In genomic region chr13:37452022-37452941, GRCm38 (mm10) we compare ENCODE assay signal across 8 mouse cellular contexts.
A peak's percentile ranks its signal among the peaks of the same experiment; 100 is the strongest.
DNase-seq lines count a peak whose midpoint lies in the region; ATAC-seq lines count a peak whose summit lies in the region.

No protein-coding gene starts in this region.

- ATAC-seq in embryonic facial prominence, embryonic 14.5 days (ENCODE audit: low read depth), result peak; percentile 78
- peak; percentile 44 for ATAC-seq in heart, embryonic 13.5 days (ENCODE audit: extremely low read depth, insufficient number of reproducible peaks, low FRiP score, low TSS enrichment)
- peak; percentile 88 for ATAC-seq in kidney, embryonic 15.5 days (replicated peaks; ENCODE audit: low FRiP score)
- ATAC-seq in liver, embryonic 15.5 days (ENCODE audit: insufficient read depth), result peak; percentile 59; the same call in 1 of the 2 replicates
- peak; percentile 89 for ATAC-seq in stomach, embryonic 16.5 days (ENCODE audit: insufficient read depth, low FRiP score)

- H3K27me3 ChIP-seq in embryonic facial prominence, embryonic 14.5 days (replicated peaks; ENCODE audit: control insufficient read depth, insufficient read depth, low read length), result no peaks in the 10 kb centered on the region
- H3K27me3 ChIP-seq in heart, embryonic 13.5 days (replicated peaks), result no peaks in the 10 kb centered on the region
- H3K27me3 ChIP-seq in kidney, embryonic 15.5 days, result no peaks in the 10 kb centered on the region
- no peaks in the 10 kb centered on the region for H3K27me3 ChIP-seq in liver, embryonic 15.5 days
- H3K27me3 ChIP-seq in stomach, embryonic 16.5 days (ENCODE audit: control insufficient read depth, insufficient read depth, low read length), result no peaks in the 10 kb centered on the region

- no peaks in the 10 kb centered on the region for H3K9me3 ChIP-seq in embryonic facial prominence, embryonic 14.5 days (ENCODE audit: control insufficient read depth, low read length)
- no peaks in the 10 kb centered on the region for H3K9me3 ChIP-seq in heart, embryonic 13.5 days
- H3K9me3 ChIP-seq in kidney, embryonic 15.5 days (replicated peaks), result no peaks in the 10 kb centered on the region
- H3K9me3 ChIP-seq in liver, embryonic 15.5 days (replicated peaks), result no peaks in the 10 kb centered on the region
- H3K9me3 ChIP-seq in stomach, embryonic 16.5 days (replicated peaks; ENCODE audit: control insufficient read depth, low read length), result peaks cover 5% of the 10 kb centered on the region; the same call in 1 of the 2 replicates

- H3K36me3 ChIP-seq in embryonic facial prominence, embryonic 14.5 days (ENCODE audit: control insufficient read depth, insufficient read depth, low read length), result no peaks in the 10 kb centered on the region
- H3K36me3 ChIP-seq in heart, embryonic 13.5 days, result no peaks in the 10 kb centered on the region
- H3K36me3 ChIP-seq in kidney, embryonic 15.5 days, result no peaks in the 10 kb centered on the region
- no peaks in the 10 kb centered on the region for H3K36me3 ChIP-seq in liver, embryonic 15.5 days (replicated peaks)
- no peaks in the 10 kb centered on the region for H3K36me3 ChIP-seq in stomach, embryonic 16.5 days (ENCODE audit: control insufficient read depth, insufficient read depth, low read length)

- 0 out of 2 replicates have a peak overlapping the region, but pooled peaks have one; percentile 9 for H3K27ac ChIP-seq in embryonic facial prominence, embryonic 14.5 days (replicated peaks; ENCODE audit: low read depth, low read length)
- peak overlapping the region; percentile 77 for H3K27ac ChIP-seq in heart, embryonic 13.5 days (replicated peaks)
- peak overlapping the region; percentile 91 for H3K27ac ChIP-seq in kidney, embryonic 15.5 days
- H3K27ac ChIP-seq in liver, embryonic 15.5 days (replicated peaks), result peak overlapping the region; percentile 68
- peak overlapping the region; percentile 94 for H3K27ac ChIP-seq in stomach, embryonic 16.5 days (ENCODE audit: low read length)

- peak overlapping the region; percentile 63 for H3K4me2 ChIP-seq in embryonic facial prominence, embryonic 14.5 days (ENCODE audit: low read depth, low read length)
- peak overlapping the region; percentile 80 for H3K4me2 ChIP-seq in heart, embryonic 13.5 days
- H3K4me2 ChIP-seq in kidney, embryonic 15.5 days, result peak overlapping the region; percentile 58
- H3K4me2 ChIP-seq in liver, embryonic 15.5 days, result peak overlapping the region; percentile 58
- H3K4me2 ChIP-seq in stomach, embryonic 16.5 days (ENCODE audit: low read depth, low read length), result peak overlapping the region; percentile 56

- peak; percentile 47 to 63 for DNase-seq in left cerebral cortex, adult 18-20 months (ENCODE audit: low spot score in 2 of 2)
- DNase-seq in left cerebral cortex, postnatal 4 days, result no peak
- DNase-seq in embryonic facial prominence, embryonic 14.5 days (ENCODE audit: low spot score), result peak; percentile 79
- peak; percentile 45 for DNase-seq in naive thymus-derived CD4-positive, alpha-beta T cell, adult 2 months (ENCODE audit: low read depth)

- H3K4me1 ChIP-seq in embryonic facial prominence, embryonic 14.5 days (ENCODE audit: control insufficient read depth, insufficient read depth, low read length), result peaks cover 33% of the 10 kb centered on the region
- peaks cover 56% of the 10 kb centered on the region for H3K4me1 ChIP-seq in heart, embryonic 13.5 days
- peaks cover 61% of the 10 kb centered on the region for H3K4me1 ChIP-seq in kidney, embryonic 15.5 days
- H3K4me1 ChIP-seq in liver, embryonic 15.5 days (replicated peaks), result peaks cover 40% of the 10 kb centered on the region
- H3K4me1 ChIP-seq in stomach, embryonic 16.5 days (ENCODE audit: control insufficient read depth, insufficient read depth, low read length), result peaks cover 45% of the 10 kb centered on the region

- 7% methylated on average over 21 of the region's 22 CpGs for WGBS in embryonic facial prominence, embryonic 14.5 days
- 3% methylated on average over 22 of the region's 22 CpGs for WGBS in heart, embryonic 13.5 days
- 3% methylated on average over 22 of the region's 22 CpGs for WGBS in kidney, embryonic 15.5 days
- 4% methylated on average over 22 of the region's 22 CpGs for WGBS in liver, embryonic 15.5 days (ENCODE audit: insufficient replicate concordance)
- 3% methylated on average over 22 of the region's 22 CpGs for WGBS in stomach, embryonic 16.5 days

- peak overlapping the region; percentile 46 for H3K9ac ChIP-seq in embryonic facial prominence, embryonic 14.5 days (ENCODE audit: low read depth, low read length)
- peak overlapping the region; percentile 68 for H3K9ac ChIP-seq in heart, embryonic 13.5 days
- peak overlapping the region; percentile 8 for H3K9ac ChIP-seq in kidney, embryonic 15.5 days
- H3K9ac ChIP-seq in liver, embryonic 15.5 days, result 0 out of 2 replicates have a peak overlapping the region, but pooled peaks have one; percentile 0
- peak overlapping the region; percentile 64 for H3K9ac ChIP-seq in stomach, embryonic 16.5 days (ENCODE audit: low read length)

- intact Hi-C loops in left cerebral cortex, postnatal 4 days (cut with DNase I), result loop anchor here (2.0 to 10.0 kb wide), 2 partner anchors 53 to 513 kb away; no protein-coding TSS in a partner anchor

- H3K4me3 ChIP-seq in embryonic facial prominence, embryonic 14.5 days (ENCODE audit: low read depth, low read length), result peak overlapping the region; percentile 35
- H3K4me3 ChIP-seq in heart, embryonic 13.5 days, result peak overlapping the region; percentile 51
- peak overlapping the region; percentile 29 for H3K4me3 ChIP-seq in kidney, embryonic 15.5 days (replicated peaks)
- H3K4me3 ChIP-seq in liver, embryonic 15.5 days (replicated peaks), result peak overlapping the region; percentile 34
- peak overlapping the region; percentile 43 for H3K4me3 ChIP-seq in stomach, embryonic 16.5 days (replicated peaks; ENCODE audit: low read length)

Comparison
In these comparisons a context has a peak if more than half of its experiments do, and no peak if none do; other contexts are left out.
1. H3K27ac ChIP-seq: peak in every context shown above with its lines; median percentile 94 in stomach, embryonic 16.5 days; 91 in kidney, embryonic 15.5 days; 77 in heart, embryonic 13.5 days; 68 in liver, embryonic 15.5 days; 9 in embryonic facial prominence, embryonic 14.5 days.
2. H3K9ac ChIP-seq: peak in every context shown above with its lines; median percentile 68 in heart, embryonic 13.5 days; 64 in stomach, embryonic 16.5 days; 46 in embryonic facial prominence, embryonic 14.5 days; 8 in kidney, embryonic 15.5 days; 0 in liver, embryonic 15.5 days.